Mouse (Mus musculus) limb, embryonic 12.5 days (tissue): ENCODE data around the gene Slc8a1. TPM values are rescaled to one million over a fixed set of nuclear protein-coding genes. Genes with fewer than 3 reads are reported as not detected.

ENCODE experiments used
- ATAC-seq: fragments of 200-750 bp; cut with Nextera tagmentation; 2 replicates; pipeline ENCODE4 v1.8.0; 2017; ENCODE audit warnings: low read depth, moderate TSS enrichment; ENCODE audit not compliant: insufficient number of reproducible peaks, insufficient read depth, low FRiP score, low TSS enrichment
- H3K27ac ChIP-seq: fragments of 300-500 bp; sonication (generic); 2 replicates; pipeline ENCODE4 v1.5.1; 2016; ENCODE audit warnings: mild to moderate bottlenecking, moderate library complexity
- H3K27me3 ChIP-seq: fragments of 300-500 bp; sonication (generic); 2 replicates; pipeline ENCODE4 v1.6.1; 2016; ENCODE audit warnings: mild to moderate bottlenecking, moderate library complexity
- H3K36me3 ChIP-seq: fragments of 300-500 bp; sonication (generic); 2 replicates; pipeline ENCODE4 v1.6.1; 2016; ENCODE audit warnings: mild to moderate bottlenecking, moderate library complexity
- H3K4me1 ChIP-seq: fragments of 300-500 bp; sonication (generic); replicated peaks from 2 replicates; pipeline ENCODE4 v1.6.1; 2016
- H3K4me2 ChIP-seq: fragments of 300-500 bp; sonication (generic); 2 replicates; pipeline ENCODE4 v1.6.1; 2016; ENCODE audit warnings: mild to moderate bottlenecking, moderate library complexity
- H3K4me3 ChIP-seq: fragments of 300-500 bp; sonication (generic); replicated peaks from 2 replicates; pipeline ENCODE4 v1.5.1; 2016; ENCODE audit warnings: mild to moderate bottlenecking
- H3K9ac ChIP-seq: fragments of 300-500 bp; sonication (generic); replicated peaks from 2 replicates; pipeline ENCODE4 v1.6.1; 2016; ENCODE audit warnings: mild to moderate bottlenecking, moderate library complexity
- H3K9me3 ChIP-seq: fragments of 300-500 bp; sonication (generic); 2 replicates; pipeline ENCODE4 v1.6.1; 2016; ENCODE audit warnings: mild to moderate bottlenecking, moderate library complexity
- WGBS: fragments of 180-500 bp; shearing (Covaris S2); methylation state at CpG from one replicate; pipeline ENCODE4 v1.1.7; 2016; 5-methylcytosine and 5-hydroxymethylcytosine counted together
- polyA plus RNA-seq: library from polyadenylated mRNA; unstranded; fragments of >200 nt; fragmentation: Nextera tagmentation; extraction: Ambion mirVana; gene quantifications from 2 replicates; pipeline ENCODE4 v1.2.1, GENCODE M21; 2016

Gene Slc8a1
- polyA plus RNA-seq, 1 experiment from 2014 or later: 6.1 TPM

GRCm38 (mm10) chr17:81669062-81669815, 68.9 kb downstream of the Slc8a1 start:
- Histone ChIP-seq H3K27me3 (peaks cover 31% of the 10 kb centered on the region), H3K36me3 (no peaks in the 10 kb centered on the region), H3K9me3 (no peaks in the 10 kb centered on the region), H3K27ac (peak overlapping the region; percentile 83), H3K9ac (peak overlapping the region; percentile 84), H3K4me2 (peak overlapping the region; percentile 94), H3K4me1 (peaks cover 25% of the 10 kb centered on the region), H3K4me3 (peak overlapping the region; percentile 70)
- WGBS: 2% methylated on average over 21 of the region's 22 CpGs
- ATAC-seq: peak; percentile 71

DNA sequence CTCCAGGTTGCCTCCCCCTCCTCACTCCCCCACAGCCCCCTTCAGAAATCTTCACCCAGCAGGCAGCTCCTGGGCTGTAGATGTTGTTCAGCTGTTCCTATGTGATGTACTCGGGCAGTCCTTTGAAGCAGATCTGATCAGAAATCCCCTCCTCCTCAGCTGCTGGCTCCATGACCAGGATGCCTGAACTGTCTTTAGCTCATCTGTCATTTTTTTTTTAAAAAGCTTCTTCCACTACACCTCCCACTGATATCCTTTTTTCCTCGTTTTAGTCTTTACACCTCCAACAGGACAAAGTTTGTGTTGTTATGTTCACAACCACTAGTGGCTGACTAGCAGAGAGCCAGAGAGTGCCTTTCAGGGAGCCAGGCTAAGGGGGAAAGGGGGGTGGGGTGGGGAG, 69.7 kb downstream of the Slc8a1 start:
- Histone ChIP-seq H3K36me3 (no peaks in the 10 kb centered on the region), H3K4me1 (peaks cover 25% of the 10 kb centered on the region), H3K9me3 (no peaks in the 10 kb centered on the region), H3K4me2 (peak overlapping the region; percentile 94), H3K27me3 (peaks cover 29% of the 10 kb centered on the region), H3K27ac (no peak overlapping the region), H3K4me3 (peak overlapping the region; percentile 70), H3K9ac (peak overlapping the region; percentile 84)
- WGBS: 3% methylated on average over 2 of the region's 2 CpGs
- no peak; the same call in 1 of the 2 replicates for ATAC-seq

- Histone ChIP-seq H3K4me3 (peak overlapping the region; percentile 70; the same call in 1 of the 2 replicates), H3K9ac (no peak overlapping the region), H3K27me3 (peaks cover 25% of the 10 kb centered on the region), H3K4me1 (peaks cover 25% of the 10 kb centered on the region), H3K27ac (no peak overlapping the region), H3K9me3 (no peaks in the 10 kb centered on the region), H3K4me2 (peak overlapping the region; percentile 94), H3K36me3 (no peaks in the 10 kb centered on the region)
- no peak for ATAC-seq
- WGBS: 78% methylated on average over 2 of the region's 2 CpGs
Observed at GRCm38 (mm10) chr17:81667935-81668334, 70.2 kb downstream of the Slc8a1 start.

GRCm38 (mm10) chr17:81666551-81666950, 71.6 kb downstream of the Slc8a1 start:
- H3K9me3 ChIP-seq: no peaks in the 10 kb centered on the region
- no peak for ATAC-seq
- H3K27ac ChIP-seq: no peak overlapping the region
- no peak overlapping the region for H3K4me2 ChIP-seq
- WGBS: 43% methylated on average over 2 of the region's 2 CpGs
- H3K27me3 ChIP-seq: peaks cover 12% of the 10 kb centered on the region
- no peak overlapping the region for H3K9ac ChIP-seq
- H3K4me3 ChIP-seq: no peak overlapping the region
- no peaks in the 10 kb centered on the region for H3K36me3 ChIP-seq
- H3K4me1 ChIP-seq: peaks cover 25% of the 10 kb centered on the region

DNA sequence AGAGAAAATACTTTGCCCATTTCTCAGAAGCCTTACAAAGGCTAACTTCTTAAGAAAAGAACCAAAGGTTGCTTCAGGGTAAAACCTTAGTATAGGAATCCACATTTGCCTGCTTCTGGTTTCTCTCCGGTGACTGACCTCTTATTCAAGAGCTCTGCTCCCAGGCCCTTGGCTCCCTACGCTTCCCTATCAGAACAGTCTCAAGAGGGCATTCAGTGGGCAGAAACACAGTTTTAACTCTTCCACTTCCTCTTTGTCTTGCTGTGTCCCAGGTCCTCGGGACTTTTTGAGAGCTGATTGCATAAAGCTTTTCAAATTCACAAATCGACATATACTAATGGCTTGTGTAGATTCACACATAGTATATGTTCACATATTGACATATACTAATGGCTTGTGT, 73.3 kb downstream of the Slc8a1 start:
- H3K27me3 ChIP-seq: no peaks in the 10 kb centered on the region
- ATAC-seq: no peak
- peaks cover 19% of the 10 kb centered on the region for H3K4me1 ChIP-seq
- H3K4me2 ChIP-seq: no peak overlapping the region
- WGBS: 91% methylated on average over 4 of the region's 4 CpGs
- no peak overlapping the region for H3K9ac ChIP-seq
- H3K4me3 ChIP-seq: no peak overlapping the region
- H3K36me3 ChIP-seq: no peaks in the 10 kb centered on the region
- no peak overlapping the region for H3K27ac ChIP-seq
- H3K9me3 ChIP-seq: no peaks in the 10 kb centered on the region

DNA sequence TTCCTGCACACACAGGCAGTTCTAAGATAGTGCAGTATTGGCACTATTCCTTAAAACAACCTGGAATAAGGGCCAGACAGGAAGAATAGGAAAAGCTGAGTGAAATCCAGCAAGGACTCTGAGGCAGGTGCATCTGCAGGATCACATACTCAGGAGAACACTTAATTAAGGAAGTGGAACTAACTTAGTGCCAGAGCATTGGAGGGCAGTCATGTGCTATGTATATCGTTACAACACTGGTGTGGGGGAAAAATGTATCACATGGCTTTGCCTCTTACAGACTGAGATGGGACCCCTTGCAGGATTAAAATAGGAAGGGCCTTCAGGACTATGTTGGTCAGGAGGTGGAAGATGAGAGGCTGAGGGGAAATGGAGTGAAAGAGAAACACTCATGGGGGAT, 80.3 kb downstream of the Slc8a1 start:
- H3K27me3 ChIP-seq: no peaks in the 10 kb centered on the region
- 89% methylated on average over 1 of the region's 1 CpGs for WGBS
- H3K9me3 ChIP-seq: no peaks in the 10 kb centered on the region
- no peak overlapping the region for H3K4me3 ChIP-seq
- H3K9ac ChIP-seq: no peak overlapping the region
- no peak for ATAC-seq
- H3K4me2 ChIP-seq: no peak overlapping the region
- H3K27ac ChIP-seq: no peak overlapping the region
- peaks cover 4% of the 10 kb centered on the region; the same call in 1 of the 2 replicates for H3K4me1 ChIP-seq
- H3K36me3 ChIP-seq: no peaks in the 10 kb centered on the region

- Histone ChIP-seq H3K27ac (no peak overlapping the region), H3K36me3 (no peaks in the 10 kb centered on the region), H3K4me2 (no peak overlapping the region), H3K9me3 (no peaks in the 10 kb centered on the region), H3K27me3 (no peaks in the 10 kb centered on the region), H3K9ac (no peak overlapping the region), H3K4me3 (no peak overlapping the region), H3K4me1 (peaks cover 4% of the 10 kb centered on the region; the same call in 1 of the 2 replicates)
- ATAC-seq: no peak
- 23% methylated on average over 2 of the region's 2 CpGs for WGBS
Observed at GRCm38 (mm10) chr17:81654548-81654947, 83.6 kb downstream of the Slc8a1 start.

GRCm38 (mm10) chr17:81652958-81653357, 85.2 kb downstream of the Slc8a1 start:
- 42% methylated on average over 1 of the region's 1 CpGs for WGBS

DNA sequence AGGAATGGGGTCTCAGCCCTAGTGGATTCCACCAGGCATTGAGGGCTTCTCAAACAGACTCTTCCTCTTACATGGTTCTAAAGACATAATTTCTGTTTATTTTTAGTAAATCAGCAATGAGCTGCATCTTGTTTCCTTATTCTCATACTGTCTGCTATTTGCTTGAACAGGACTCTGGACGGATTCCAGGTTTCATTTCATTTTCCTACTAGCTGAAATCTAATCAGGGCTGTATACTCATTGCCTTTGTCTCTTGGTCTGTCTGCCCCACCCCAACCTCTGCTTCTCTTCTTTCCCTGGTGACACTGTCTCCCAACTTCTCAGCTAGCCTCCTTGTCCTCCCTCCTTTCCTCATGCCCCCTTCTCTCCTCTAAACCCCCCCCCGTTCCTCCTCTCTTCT, 101.4 kb downstream of the Slc8a1 start:
- Histone ChIP-seq H3K36me3 (no peaks in the 10 kb centered on the region), H3K27me3 (no peaks in the 10 kb centered on the region), H3K9me3 (no peaks in the 10 kb centered on the region), H3K4me1 (no peaks in the 10 kb centered on the region), H3K9ac (no peak overlapping the region), H3K4me2 (no peak overlapping the region), H3K4me3 (no peak overlapping the region), H3K27ac (no peak overlapping the region)
- ATAC-seq: no peak
- 92% methylated on average over 2 of the region's 2 CpGs for WGBS

More at GRCm38 (mm10) chr17:81652958-81653357, 85.2 kb downstream of the Slc8a1 start:
- ATAC-seq: no peak
- H3K4me2 ChIP-seq: no peak overlapping the region
- H3K4me1 ChIP-seq: peaks cover 4% of the 10 kb centered on the region; the same call in 1 of the 2 replicates
- H3K27me3 ChIP-seq: no peaks in the 10 kb centered on the region
- no peak overlapping the region for H3K27ac ChIP-seq
- peaks cover 13% of the 10 kb centered on the region for H3K36me3 ChIP-seq
- H3K9me3 ChIP-seq: no peaks in the 10 kb centered on the region
- no peak overlapping the region for H3K9ac ChIP-seq
- no peak overlapping the region for H3K4me3 ChIP-seq

GRCm38 (mm10) chr17:81630471-81630870, 107.7 kb downstream of the Slc8a1 start:
- Histone ChIP-seq H3K9ac (no peak overlapping the region), H3K4me1 (no peaks in the 10 kb centered on the region; the same call in 1 of the 2 replicates), H3K9me3 (no peaks in the 10 kb centered on the region), H3K36me3 (no peaks in the 10 kb centered on the region), H3K27ac (no peak overlapping the region), H3K4me2 (no peak overlapping the region), H3K4me3 (no peak overlapping the region), H3K27me3 (no peaks in the 10 kb centered on the region)
- 83% methylated on average over 2 of the region's 2 CpGs for WGBS
- no peak for ATAC-seq

- no peak for ATAC-seq
- H3K9ac ChIP-seq: no peak overlapping the region
- no peak overlapping the region for H3K27ac ChIP-seq
- 0 out of 2 replicates have a peak, but pooled peaks cover 3% of the 10 kb centered on the region for H3K9me3 ChIP-seq
- H3K4me2 ChIP-seq: no peak overlapping the region
- H3K4me3 ChIP-seq: no peak overlapping the region
- 64% methylated on average over 2 of the region's 2 CpGs for WGBS
- no peaks in the 10 kb centered on the region for H3K36me3 ChIP-seq
- H3K4me1 ChIP-seq: no peaks in the 10 kb centered on the region
- no peaks in the 10 kb centered on the region for H3K27me3 ChIP-seq
Observed at GRCm38 (mm10) chr17:81621188-81621644, 117.0 kb downstream of the Slc8a1 start.
